Mouse (Mus musculus) CH12.LX (cell line): Measurements from ENCODE around the gene Hyou1.

Experiments
- BHLHE40 ChIP-seq: IDR thresholded peaks from 2 replicates; pipeline ENCODE4 v1.6.1; 2011; ENCODE audit warnings: mild to moderate bottlenecking, low read depth, low read length, improper control_type of control experiment
- CTCF ChIP-seq, 2 experiments: IDR thresholded peaks in 1 of 2; conservative IDR thresholded peaks in 1 of 2; 2 replicates each; pipeline ENCODE4 v1.5.1; 2011 to 2012; ENCODE audit warnings: low read depth in 2 of 2, low read length in 2 of 2, improper control_type of control experiment in 1 of 2, inconsistent platforms in 1 of 2, mild to moderate bottlenecking in 1 of 2, moderate library complexity in 1 of 2
- E2F4 ChIP-seq: IDR thresholded peaks from 2 replicates; pipeline ENCODE4 v1.6.1; 2011; ENCODE audit warnings: low read depth, low read length, improper control_type of control experiment; ENCODE audit not compliant: insufficient replicate concordance
- ELF1 ChIP-seq: IDR thresholded peaks from 2 replicates; pipeline ENCODE4 v1.6.1; 2014; ENCODE audit warnings: low read depth, mild to moderate bottlenecking, inconsistent platforms, low read length, improper control_type of control experiment
- ETS1 ChIP-seq: conservative IDR thresholded peaks from 2 replicates; pipeline ENCODE4 v1.6.1; 2012; ENCODE audit warnings: low read depth, mild to moderate bottlenecking, inconsistent platforms, low read length, improper control_type of control experiment, moderate library complexity
- HCFC1 ChIP-seq: IDR thresholded peaks from 2 replicates; pipeline ENCODE4 v1.6.1; 2012; ENCODE audit warnings: low read depth, mild to moderate bottlenecking, inconsistent platforms, low read length, improper control_type of control experiment
- KAT2A ChIP-seq: IDR thresholded peaks from 2 replicates; pipeline ENCODE4 v1.6.1; 2012; ENCODE audit warnings: low read length, improper control_type of control experiment, inconsistent platforms; ENCODE audit not compliant: insufficient replicate concordance
- MYC ChIP-seq: IDR thresholded peaks from 2 replicates; pipeline ENCODE4 v1.6.1; 2011; ENCODE audit warnings: low read depth, mild to moderate bottlenecking, improper control_type of control experiment, low read length
- SIN3A ChIP-seq: IDR thresholded peaks from 2 replicates; pipeline ENCODE4 v1.6.1; 2012; ENCODE audit warnings: low read length, improper control_type of control experiment, inconsistent platforms
- SMC3 ChIP-seq: IDR thresholded peaks from 2 replicates; pipeline ENCODE4 v1.6.1; 2011; ENCODE audit warnings: low read depth, low read length, improper control_type of control experiment
- USF1 ChIP-seq: IDR thresholded peaks from 2 replicates; pipeline ENCODE4 v1.6.1; 2014; ENCODE audit warnings: low read depth, mild to moderate bottlenecking, inconsistent platforms, low read length, improper control_type of control experiment
- ZC3H11A ChIP-seq: IDR thresholded peaks from 2 replicates; pipeline ENCODE4 v1.6.1; 2012; ENCODE audit warnings: low read depth, mild to moderate bottlenecking, inconsistent platforms, low read length, improper control_type of control experiment
- ZMIZ1 ChIP-seq: IDR thresholded peaks from 2 replicates; pipeline ENCODE4 v1.6.1; 2012; ENCODE audit warnings: low read depth, mild to moderate bottlenecking, inconsistent platforms, low read length, improper control_type of control experiment
- ZNF384 ChIP-seq: IDR thresholded peaks from 2 replicates; pipeline ENCODE4 v1.6.1; 2012; ENCODE audit warnings: low read depth, low read length, improper control_type of control experiment, inconsistent platforms

- TF ChIP-seq SIN3A (no peak), HCFC1 (no peak), ZMIZ1 (no peak), KAT2A (no peak), CTCF (conservative IDR thresholded peaks at IDR 0.05 in 1 of 2, IDR thresholded peaks at IDR 0.05 in 1 of 2; ENCODE audit: low read depth in 2 of 2, low read length in 2 of 2) (peak in 1 of 2 experiments; percentile 46; a peak in 2 of 4 replicates), USF1 (no peak), ZC3H11A (no peak), ELF1 (no peak), MYC (no peak), ETS1 (no peak), SMC3 (no peak), BHLHE40 (no peak), ZNF384 (no peak), E2F4 (no peak)
Observed at GRCm38 (mm10) chr9:44364480-44364879, 14.8 kb upstream of the Hyou1 start.
